Mouse (Mus musculus): ENCODE measurements at regions not wholly inside any gene's neighbourhood (a gene's known extent, or its start where the extent isn't known, plus 50 kb on each side); places are given as distances from the start of the nearest gene placed in this dataset.

DNA sequence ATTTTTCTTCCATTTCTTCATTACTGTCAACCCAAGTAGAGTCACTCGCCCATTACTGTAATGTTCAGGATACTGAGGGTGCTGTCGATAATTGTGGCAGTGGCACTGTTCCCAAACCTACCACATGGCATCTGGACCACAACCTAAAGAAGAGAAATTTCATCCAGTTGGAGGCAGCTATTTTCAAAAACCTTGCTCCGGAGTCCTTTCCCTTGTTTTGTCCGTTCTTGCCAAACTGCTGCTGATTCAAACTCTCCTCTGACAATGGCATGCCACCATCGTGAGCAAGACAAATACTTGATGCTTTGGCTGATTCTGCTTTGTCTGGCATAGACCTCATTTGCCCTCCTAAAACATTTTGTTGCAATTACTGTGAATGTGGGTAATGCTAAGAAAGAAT is 176.9 kb upstream of the Spaca1 start:
- no peak for DNase-seq (ENCODE audit: low read depth)

DNA sequence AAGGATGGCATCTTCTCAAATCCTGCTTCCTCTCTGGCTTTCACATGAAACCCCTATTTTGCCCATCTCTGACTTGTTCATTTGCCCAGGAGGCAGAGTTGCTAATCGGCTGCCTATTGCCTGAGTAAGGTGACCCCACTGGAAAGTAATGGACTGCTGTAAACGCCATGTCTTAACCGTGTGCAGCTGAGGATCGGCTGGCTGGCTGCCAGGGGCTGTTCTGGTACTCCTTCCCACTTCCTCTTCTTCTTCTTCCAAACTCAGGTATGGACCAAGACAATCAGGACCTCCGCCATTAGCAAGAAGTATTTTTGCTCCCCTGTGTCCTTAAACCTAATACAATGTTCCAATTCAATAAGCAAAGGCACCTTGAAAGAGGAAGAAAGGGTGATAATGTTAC is 177.6 kb upstream of the Spaca1 start:
- no peak for DNase-seq (ENCODE audit: low read depth)

DNA sequence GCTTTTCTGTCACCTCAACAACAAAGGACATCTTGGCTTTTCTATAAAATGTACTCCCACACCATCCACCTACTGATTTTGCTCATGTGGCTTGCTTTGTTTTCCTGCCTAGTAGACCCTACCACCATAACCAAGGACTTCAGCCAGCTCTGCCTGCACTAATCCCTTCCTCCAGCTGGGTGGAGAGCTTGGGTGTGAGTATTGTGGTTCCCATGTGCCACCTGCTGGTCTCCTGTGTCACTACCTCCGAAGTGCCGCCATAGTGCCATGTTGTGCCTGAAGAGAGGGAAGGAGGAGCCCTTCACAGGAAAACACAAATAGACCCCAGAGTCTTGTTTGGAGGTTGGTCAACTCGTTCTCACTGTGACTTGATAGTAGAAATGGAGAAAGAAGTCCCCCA is 181.3 kb upstream of the Spaca1 start:
- DNase-seq (ENCODE audit: low read depth): peak; percentile 51

- no peak for DNase-seq (ENCODE audit: low read depth)
Observed at GRCm38 (mm10) chr4:34234204-34234603, 184.2 kb upstream of the Spaca1 start.

GRCm38 (mm10) chr4:34234645-34235044 is 184.7 kb upstream of the Spaca1 start:
- no peak for DNase-seq (ENCODE audit: low read depth)

DNA sequence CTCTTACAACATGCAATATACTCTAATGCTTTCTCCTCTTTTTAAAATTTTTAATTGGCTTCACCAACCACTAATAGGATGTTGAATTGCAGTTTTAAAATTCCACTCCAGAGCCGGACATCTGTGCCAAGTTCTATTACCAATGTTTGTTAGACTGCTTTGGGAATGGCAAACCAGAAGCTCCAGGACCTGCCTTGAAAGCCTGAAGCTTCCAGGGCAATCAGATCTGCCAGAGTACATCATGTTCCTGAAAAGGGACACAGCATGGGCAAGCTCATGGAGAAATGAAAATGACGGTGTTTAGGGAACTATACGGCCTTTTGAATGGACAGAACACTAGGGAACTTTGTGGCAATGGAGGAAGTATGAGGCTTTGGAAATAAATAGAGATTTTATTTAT is 187.8 kb upstream of the Spaca1 start:
- DNase-seq (ENCODE audit: low read depth): no peak

- DNase-seq (ENCODE audit: low read depth): no peak
Observed at GRCm38 (mm10) chr4:34239624-34240023, 189.6 kb upstream of the Spaca1 start.

GRCm38 (mm10) chr4:34241060-34241571 is 191.1 kb upstream of the Spaca1 start:
- DNase-seq (ENCODE audit: low read depth): no peak

DNA sequence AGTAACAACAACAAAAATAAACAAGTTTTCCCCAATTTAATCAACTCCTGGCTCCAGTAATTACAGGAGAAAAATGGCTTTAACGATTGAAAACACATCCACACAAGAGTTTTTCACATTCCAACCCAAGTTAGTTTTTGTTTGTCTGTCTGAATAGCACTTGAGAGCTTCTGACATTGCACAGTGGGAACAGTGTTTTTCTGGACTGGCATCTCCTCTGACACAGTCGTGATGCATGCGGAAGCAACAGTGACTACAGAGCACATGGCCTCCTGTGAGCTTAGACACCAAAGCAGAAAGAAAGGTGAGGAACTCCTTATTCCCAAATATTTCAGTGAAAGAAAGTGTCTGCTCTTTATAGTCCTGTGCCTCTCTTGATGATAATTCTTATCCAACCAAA is 191.7 kb upstream of the Spaca1 start:
- DNase-seq (ENCODE audit: low read depth): no peak

- no peak for DNase-seq (ENCODE audit: low read depth)
Observed at GRCm38 (mm10) chr4:34259444-34259843, 209.5 kb upstream of the Spaca1 start.

GRCm38 (mm10) chr4:34260468-34260867 is 210.5 kb upstream of the Spaca1 start:
- no peak for DNase-seq (ENCODE audit: low read depth)

DNA sequence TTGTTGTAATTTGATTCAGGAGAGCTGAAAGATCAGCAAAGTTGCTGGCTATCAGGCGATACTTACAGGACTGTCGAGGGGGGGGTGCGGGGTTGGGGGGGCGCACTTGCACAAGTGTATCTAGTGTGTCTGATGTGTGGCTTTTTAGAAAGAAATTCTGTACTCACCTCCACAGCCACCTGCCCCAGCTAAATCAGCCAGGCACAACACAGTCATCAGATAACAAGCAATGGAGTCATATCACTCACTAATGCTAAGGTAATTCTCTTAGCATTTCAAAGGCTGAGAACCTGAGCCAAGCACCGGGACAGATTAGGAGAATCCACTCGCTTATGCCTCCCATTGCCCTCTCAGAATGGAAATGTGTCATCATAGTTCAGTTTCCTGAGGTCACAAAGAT is 211.8 kb upstream of the Spaca1 start:
- no peak for DNase-seq (ENCODE audit: low read depth)

DNA sequence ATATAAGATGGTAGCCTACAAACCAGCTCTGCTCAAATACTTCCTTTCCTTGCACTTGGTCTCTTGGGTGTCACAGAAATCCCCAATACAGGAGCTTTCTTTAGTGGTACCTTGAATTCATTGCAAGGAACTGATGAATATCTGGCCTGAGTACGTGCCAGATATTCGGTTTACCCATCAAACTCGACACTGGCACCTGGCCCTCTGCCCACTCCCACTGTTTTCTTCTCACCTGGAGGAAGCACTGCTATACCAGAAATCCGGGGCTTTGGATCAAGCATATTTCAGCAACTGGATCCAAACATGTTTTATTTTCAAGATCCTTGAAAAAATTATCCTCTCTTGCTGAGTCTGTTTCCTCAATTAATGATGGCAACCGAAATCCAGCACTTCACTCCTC is 214.4 kb upstream of the Spaca1 start:
- no peak for DNase-seq (ENCODE audit: low read depth)

DNA sequence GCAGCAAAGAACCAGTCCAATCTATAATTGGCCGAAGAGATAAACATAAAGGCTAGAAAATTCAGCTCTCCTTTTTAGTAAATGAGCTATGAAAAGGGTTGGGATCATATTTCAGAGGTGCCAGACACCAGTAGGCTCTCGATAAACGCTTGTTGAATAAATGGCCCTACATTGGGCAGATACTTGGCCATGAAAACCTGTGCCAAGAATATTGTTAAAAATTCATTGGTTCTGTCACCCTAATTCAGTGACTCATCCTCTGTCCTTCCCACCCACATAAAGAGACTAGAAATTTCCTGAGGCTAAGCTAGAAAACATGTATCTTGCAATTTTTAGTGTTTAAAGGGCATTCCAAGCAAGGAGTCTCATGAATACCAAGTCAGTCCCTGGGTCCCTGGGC is 224.3 kb upstream of the Spaca1 start:
- DNase-seq (ENCODE audit: low read depth): no peak

- DNase-seq (ENCODE audit: low read depth): no peak
Observed at GRCm38 (mm10) chr4:34275372-34275771, 225.4 kb upstream of the Spaca1 start.

DNA sequence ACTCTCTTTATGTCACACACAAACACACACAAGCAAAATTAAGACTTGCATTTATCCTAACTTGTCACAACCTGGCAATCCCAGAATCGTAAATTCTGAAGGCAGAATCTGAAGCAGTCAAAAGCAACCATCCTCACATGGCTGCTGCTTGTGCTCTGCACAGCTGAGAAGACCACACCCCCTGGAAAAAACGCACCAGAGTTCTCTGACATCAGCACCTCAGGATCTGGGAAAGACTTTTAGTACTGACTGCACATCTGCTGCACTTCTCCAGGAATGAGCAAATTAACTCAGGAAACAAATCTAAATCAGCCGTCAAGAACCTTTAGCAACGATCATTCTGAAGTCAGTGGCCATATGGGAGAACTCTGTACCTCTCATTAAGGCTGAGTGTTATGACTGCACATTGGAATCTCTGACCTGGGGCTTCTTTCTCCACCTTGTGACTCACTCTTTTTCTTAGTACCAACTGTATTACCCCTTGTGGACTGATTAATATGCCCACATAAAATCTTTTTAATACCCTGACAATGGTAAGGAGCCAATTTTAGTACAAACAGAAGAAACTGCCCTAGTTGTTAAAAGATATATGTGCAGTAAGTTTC is 248.1 kb upstream of the Akirin2 start:
- DNase-seq (ENCODE audit: low read depth): no peak

- no peak for DNase-seq (ENCODE audit: low read depth)
Observed at GRCm38 (mm10) chr4:34308921-34309563, 241.7 kb upstream of the Akirin2 start.

- no peak for DNase-seq (ENCODE audit: low read depth)
Observed at GRCm38 (mm10) chr4:34310061-34310642, 240.6 kb upstream of the Akirin2 start.

- DNase-seq (ENCODE audit: low read depth): no peak
Observed at GRCm38 (mm10) chr4:34315848-34316247, 234.9 kb upstream of the Akirin2 start.

DNA sequence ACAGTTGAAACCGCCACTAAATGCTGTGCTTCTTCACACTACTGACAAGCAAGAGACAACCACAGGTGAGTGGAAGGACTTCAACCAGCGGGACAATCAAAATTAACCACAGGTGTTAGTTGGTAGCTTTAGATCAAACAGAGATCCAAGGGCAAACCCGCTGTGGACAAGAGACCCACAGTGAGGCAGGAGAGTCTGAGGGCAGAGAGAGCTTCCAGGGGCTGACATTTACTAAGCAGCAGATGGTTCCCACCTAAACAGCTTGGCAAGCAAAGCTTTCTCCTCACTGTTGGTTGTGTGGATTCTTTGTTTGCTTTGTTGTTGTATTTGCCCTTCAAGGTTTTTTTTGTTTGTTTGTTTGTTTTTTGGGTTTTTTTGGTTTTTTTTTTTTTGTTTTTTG is 227.9 kb upstream of the Akirin2 start:
- DNase-seq (ENCODE audit: low read depth): no peak

DNA sequence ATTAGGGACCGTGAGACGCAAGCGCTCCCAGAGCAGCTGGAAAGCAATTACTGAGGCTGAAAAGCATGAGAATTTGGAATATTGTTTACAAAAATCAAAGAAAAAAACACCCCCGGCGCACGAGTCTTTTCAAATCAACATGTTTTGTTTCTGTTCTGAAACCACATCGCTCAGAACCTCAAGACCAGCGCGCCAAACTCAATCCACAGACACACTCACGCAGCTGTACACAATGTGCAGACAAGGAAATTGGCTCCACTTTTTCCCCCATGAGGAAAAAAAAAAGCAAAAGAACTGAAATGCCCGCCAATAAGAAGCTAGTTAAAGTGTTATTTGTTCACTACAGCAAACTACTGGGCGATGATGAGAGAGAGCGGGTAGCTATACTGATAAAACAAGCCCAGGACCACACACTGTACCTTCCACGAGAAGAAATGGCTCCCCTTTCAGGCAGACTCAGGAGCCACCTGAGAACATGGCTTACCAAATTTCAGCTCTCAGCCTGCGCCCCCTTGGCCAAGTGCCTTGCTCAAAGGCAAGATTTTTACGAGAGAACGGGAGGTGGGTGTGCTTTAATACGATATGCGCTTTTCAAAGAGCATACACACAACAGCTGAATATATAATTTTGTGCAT is 222.5 kb upstream of the Akirin2 start:
- DNase-seq (ENCODE audit: low read depth): no peak

DNA sequence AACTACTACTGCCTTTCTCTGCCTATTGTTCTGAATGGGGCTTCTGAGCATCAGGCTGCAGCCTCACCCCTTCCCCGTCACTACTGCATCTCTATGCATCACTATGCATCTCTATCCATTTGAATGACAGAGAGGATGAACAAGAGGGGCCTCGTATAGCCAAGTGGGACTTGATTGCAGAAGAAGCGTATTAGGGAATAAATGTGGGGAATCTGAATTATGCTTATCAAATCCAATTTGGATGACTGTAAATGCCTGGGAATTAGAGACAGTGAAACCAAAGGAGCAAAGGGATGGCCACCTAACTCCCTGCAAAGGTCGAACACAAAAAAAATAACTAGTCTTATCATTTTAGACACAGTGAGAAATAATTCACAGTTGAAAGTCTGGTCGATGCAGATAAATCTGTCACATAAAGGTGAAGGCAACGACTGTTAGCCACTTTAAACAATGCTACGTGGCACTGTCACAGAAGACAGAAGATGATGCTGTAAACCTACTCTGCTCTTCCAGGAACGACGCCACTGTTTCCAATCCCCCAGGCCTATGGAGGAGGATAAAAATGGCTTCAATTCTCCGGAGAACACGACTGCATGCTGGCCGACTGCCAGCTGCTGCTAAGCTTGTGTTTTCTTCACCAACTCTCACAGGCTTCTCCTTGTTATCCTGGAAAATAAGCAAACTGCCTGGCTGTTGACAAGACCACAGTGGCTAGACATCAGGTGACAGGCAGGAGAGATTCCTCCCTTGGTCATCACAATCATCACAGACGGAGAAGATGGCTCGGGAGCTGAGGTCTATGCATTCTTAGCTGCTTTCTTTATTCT is 213.6 kb upstream of the Akirin2 start:
- no peak for DNase-seq (ENCODE audit: low read depth)
